Mouse (Mus musculus) thymus, adult 2 months (tissue): Measurements from ENCODE around the gene Gm13696.
"Not testable (repeated sequence)": the region's sequence is repeated elsewhere in the genome, so short reads cannot be mapped to it uniquely, and the experiment has no call there.

Source experiments
- CTCF ChIP-seq: fragments of 200-500 bp; IDR thresholded peaks from 2 replicates; pipeline ENCODE4 v1.5.1; 2012; ENCODE audit warnings: mild to moderate bottlenecking, control low read depth, low read length, moderate library complexity, borderline replicate concordance; ENCODE audit not compliant: control insufficient read depth, poor library complexity, insufficient read depth; ENCODE audit errors: extremely low read depth
- POLR2A ChIP-seq: fragments of 200-500 bp; IDR thresholded peaks from 2 replicates; pipeline ENCODE4 v1.6.1; 2012; ENCODE audit warnings: mild to moderate bottlenecking, low read length, control low read depth, moderate library complexity; ENCODE audit not compliant: control insufficient read depth, poor library complexity, insufficient read depth; ENCODE audit errors: extremely low read depth

DNA sequence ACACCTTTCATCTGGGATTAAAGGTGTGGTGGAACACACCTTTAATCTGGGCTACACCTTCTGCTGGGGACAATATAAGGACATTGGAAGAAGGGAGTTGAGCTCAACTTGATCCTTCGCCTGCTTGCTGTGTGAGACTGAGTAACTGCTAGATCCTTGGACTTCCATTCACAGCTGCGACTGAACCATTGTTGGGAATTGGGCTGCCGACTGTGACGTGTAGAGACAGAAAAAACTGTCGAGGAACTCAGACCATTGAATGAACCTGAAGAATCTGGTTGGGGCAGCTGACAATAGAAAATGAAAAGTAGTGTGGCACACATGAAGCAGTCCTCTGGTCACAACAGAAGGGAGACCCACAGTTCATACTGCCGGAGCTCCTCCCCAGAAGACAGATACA, at the start of gene Gm13696:
- TF ChIP-seq CTCF, POLR2A: not testable (repeated sequence)
